Mouse (Mus musculus) adrenal gland, adult 8-10 months (tissue): ENCODE results near the gene Rbfox3. TPM values are rescaled to one million over a fixed set of nuclear protein-coding genes. Genes with fewer than 3 reads are reported as not detected.

Experiments used
- DNase-seq: peaks from one replicate; pipeline ENCODE4 v3.0.0; 2022
- total RNA-seq, 4 experiments: library from RNA; stranded (reverse); gene quantifications; 2 replicates each; pipeline ENCODE4 v1.2.4; 2022

Gene Rbfox3
- total RNA-seq, 4 experiments from 2014 or later, result 5.3 to 13.6 (median 7.8) TPM

- DNase-seq, result no peak
These were observed 417.2 kb downstream of the Rbfox3 start for GRCm38 (mm10) chr11:118494001-118494737.

DNA sequence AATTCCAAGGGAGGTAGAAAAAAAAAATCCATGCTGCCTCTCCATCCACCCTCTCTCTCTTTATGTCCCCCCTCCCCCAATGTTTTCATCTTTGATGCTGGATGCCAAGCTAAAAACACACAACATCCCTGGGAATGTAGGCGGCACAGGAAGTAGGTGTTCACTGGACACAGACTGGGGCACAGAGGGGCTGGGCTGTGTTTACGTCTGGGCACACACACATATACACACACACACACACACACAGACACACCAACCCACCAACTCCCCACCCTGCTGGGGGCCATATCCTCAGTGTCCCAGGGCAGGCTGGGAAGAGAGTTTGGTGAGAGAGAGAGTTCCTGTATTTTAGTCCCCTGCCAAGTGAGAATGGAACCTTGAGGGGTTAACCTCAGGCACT is 417.9 kb downstream of the Rbfox3 start:
- no peak for DNase-seq

DNA sequence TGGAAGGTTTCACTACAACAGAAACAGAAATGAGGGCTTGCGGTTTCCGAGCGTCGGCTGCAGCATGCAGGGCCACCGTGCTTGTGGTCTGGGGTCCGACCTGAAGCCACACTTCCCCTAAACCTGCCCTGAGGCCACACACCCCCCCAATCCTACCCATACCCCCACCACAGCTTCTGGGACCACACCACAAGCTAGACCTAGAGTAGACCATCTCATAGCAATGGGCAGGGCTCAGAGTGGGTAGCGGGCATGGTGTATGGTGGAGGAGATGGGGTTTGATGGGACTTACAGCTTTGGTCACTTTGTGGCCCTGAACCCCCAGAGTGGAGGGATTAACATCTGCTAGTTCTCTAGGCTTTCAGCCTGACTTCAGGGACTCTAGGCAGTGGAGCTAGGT is 420.2 kb downstream of the Rbfox3 start:
- DNase-seq, result no peak

DNA sequence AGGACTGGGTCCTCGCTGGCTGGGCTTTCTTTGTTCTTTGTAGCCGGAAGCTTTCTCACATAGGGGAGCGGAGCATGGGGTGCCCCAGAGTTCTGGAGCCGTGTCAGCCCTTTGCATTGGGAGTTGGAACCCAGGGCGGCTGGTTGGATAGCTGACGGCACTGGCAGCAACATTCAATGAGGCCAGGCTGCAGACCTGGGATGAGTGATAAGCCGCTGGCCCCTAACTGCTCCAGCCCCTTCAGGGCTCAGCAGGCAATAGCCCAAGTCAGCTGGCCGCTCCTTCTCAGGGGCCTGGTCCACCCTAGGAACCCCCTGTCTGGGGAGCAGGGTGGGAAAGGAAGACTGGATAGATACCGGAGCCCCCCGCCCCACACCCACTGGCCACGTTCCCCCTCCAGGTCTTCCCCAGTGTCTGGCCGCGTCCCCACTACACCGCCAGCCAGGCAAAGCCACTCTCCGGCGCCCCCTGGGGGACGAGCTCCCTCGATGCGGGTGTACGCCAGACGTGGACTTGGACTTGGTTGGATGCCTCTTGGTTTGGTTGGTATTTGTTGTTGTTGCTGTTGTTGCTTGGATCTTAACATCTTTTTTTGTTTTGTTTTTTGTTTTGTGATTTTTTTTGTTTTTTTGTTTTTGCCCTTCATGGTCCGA is 420.7 kb downstream of the Rbfox3 start:
- no peak for DNase-seq

GRCm38 (mm10) chr11:118488907-118489270 is 422.5 kb downstream of the Rbfox3 start:
- no peak for DNase-seq

GRCm38 (mm10) chr11:118488191-118488906 is 423.0 kb downstream of the Rbfox3 start:
- no peak for DNase-seq

DNA sequence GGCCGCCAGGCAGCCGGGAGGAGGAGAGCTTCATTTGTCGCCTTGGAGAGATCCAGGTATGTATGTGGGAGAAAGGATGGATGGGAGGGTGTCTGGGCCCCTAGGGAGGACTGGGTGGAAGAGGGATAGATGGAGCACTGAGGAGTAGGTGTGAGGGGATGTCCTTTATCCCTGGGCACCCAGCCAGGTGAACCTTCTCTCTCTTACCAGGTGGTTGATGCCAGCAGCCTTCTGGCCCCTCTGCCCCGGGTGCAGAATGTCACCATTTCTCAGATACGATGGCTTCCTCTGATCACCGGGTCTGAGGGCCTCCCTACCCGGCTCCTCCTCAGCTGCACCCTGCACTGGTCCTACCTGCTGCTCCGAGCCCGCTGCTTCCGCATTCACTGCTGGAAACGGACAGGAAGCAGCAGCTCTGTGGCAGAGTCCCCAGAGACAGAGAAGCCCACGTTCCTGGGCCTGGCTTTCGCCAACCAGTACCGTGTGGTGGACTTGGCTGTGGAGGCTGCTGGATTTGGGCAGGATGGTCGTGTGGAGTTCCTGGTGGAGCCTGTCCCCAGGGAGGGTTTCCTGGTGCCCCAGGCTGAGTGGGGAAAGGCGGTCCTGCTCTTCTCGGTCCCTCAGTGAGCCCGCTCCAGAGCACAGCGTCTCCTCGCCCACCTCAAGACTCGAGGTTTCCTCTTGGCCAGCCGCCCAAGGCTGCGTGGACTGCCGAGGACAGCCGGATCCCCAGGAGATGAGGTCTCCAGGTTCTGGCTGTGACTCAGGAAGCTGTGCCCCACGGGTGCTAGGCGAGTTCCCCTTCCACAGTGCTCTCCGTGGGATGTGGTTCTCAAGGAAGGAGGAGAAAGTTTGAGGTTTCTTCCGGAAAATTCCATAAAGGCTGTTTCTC is 424.3 kb downstream of the Rbfox3 start:
- no peak for DNase-seq

DNA sequence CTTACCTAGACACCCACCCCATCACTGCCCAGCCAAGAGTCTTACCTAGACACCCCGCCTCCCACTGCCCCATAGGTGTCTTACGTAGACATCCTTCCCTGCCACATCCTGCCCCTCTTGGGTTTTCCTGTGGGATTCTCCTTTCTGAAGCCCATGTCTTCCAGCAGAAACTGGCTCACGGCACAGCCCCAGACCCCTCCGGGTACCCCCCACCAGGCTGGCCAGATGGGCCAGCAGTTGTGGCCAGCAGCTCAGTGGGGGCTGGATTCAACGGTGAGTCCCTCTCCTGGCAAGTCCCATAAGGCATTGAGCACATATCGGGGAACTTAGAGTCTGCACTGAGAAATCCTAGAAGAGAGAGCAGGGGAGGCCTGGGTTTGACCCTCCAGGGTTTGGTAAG is 425.1 kb downstream of the Rbfox3 start:
- no peak for DNase-seq

DNA sequence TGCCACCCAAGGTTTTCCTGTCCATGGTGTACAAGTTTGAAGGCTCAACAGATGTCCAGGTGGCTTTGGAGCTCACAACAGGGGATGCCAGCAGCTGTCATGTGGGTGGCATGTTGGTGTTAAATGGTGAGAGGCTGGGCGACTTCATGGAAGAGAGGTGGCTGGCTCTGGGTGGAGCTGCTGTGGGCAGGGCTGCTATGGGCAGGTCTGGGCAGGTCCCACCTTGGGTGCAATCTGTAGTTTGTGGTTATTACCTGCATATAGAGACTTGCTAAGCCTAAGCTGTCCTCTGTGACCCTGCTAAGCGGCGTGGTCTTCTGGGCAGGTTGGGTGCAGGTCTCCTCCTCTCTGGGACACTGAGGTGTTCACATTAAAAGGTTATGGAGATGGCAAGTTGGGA is 425.6 kb downstream of the Rbfox3 start:
- no peak for DNase-seq

GRCm38 (mm10) chr11:118485338-118485737 is 426.1 kb downstream of the Rbfox3 start:
- no peak for DNase-seq

GRCm38 (mm10) chr11:118484169-118484568 is 427.2 kb downstream of the Rbfox3 start:
- no peak for DNase-seq

GRCm38 (mm10) chr11:118481751-118482150 is 429.6 kb downstream of the Rbfox3 start:
- DNase-seq, result no peak

DNA sequence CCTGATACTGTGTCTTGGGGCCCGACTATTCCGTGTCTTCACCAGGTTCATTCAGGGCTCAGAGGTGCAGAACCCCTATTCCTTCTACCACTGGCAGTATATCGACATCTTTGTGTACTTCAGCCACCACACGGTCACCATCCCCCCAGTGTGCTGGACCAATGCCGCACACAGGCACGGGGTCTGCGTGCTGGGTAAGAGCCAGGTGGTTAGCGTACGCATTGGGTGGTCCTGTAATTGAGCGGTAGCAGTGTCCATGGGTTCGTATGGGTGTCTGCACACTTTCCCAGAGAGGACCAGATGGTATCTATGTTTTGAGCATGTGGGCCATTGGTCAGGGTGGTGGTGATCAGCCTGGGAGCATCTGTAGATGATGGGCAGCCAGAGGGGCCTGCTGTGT is 430.2 kb downstream of the Rbfox3 start:
- DNase-seq, result no peak

DNA sequence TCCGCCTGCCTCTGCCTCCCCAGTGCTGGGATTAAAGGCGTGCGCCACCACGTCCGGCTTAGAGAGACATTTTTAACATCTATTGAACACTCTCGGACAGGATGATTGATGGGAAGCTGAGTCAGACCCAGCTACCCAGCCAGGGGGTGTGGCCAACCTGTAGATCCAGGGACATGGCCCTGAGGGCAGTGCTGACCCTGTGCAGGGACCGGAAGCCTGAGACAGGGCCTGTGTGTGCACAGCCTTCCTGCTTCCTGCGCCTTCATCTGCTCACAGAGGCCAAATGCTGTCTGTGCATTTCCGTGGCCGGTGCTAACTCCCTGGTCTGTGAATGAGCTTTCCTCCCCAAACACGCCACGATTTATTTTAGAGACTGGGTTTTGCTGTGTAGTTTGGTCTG is 431.6 kb downstream of the Rbfox3 start:
- DNase-seq, result peak; percentile 88

- DNase-seq, result peak; percentile 97
These were observed 434.7 kb downstream of the Rbfox3 start, which contains the start of gene Engase for GRCm38 (mm10) chr11:118476396-118477373. TSS of gene Engase (plus strand) at chr11:118476829.

DNA sequence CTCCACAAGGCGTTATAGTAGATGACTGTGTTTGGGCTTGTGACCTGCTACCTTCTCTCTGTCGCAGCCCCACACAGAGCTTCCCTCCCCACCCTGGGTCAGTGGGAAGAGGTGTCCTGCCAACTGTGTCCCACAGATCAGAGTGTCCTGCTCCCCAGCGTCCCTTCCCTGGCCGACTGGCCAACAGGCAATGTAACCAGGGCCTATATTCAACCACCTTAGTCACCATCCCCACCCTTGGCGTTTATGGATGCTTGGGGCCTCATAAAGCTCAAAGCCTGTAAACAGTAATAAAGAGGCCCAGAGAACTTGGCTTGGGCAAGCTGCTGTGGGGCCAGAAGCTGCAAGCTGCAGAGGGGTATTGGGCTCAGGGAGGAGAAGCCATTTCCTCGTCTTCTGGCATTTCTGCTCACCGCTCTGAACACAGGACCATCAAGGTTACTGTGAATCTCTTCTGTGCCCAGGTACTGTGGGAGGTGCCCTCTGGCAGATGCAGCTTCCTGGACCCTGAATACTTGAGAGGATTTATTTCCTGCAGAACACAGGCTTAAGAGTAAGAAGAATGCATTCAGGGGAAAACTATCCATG is 435.8 kb downstream of the Rbfox3 start:
- DNase-seq, result no peak

GRCm38 (mm10) chr11:118473842-118474500 is 437.4 kb downstream of the Rbfox3 start:
- DNase-seq, result no peak

GRCm38 (mm10) chr11:118473161-118473560 is 438.2 kb downstream of the Rbfox3 start:
- DNase-seq, result no peak

- no peak for DNase-seq
These were observed 439.7 kb downstream of the Rbfox3 start for GRCm38 (mm10) chr11:118471676-118472075.
